Mouse (Mus musculus): Measurements from ENCODE around the gene Fcf1.
A peak's percentile ranks its signal among the peaks of the same experiment; 100 is the strongest.

The Fcf1 gene

GRCm38 (mm10) chr12:84968831-84969655 is 1.7 kb upstream of the Fcf1 start:
- DNase-seq: no peak

GRCm38 (mm10) chr12:84969656-84970427 is 855 bp upstream of the Fcf1 start:
- DNase-seq: no peak

GRCm38 (mm10) chr12:84979264-84979862 is 8.7 kb downstream of the Fcf1 start:
- no peak for DNase-seq

GRCm38 (mm10) chr12:84989456-84989855 is 18.8 kb downstream of the Fcf1 start:
- DNase-seq: no peak

- no peak for DNase-seq
Observed at GRCm38 (mm10) chr12:84995112-84995761, 24.5 kb downstream of the Fcf1 start.

GRCm38 (mm10) chr12:84996083-84996496 is 25.4 kb downstream of the Fcf1 start, which contains the start of gene Ylpm1:
TSS of gene Ylpm1 (plus strand) at chr12:84996321.
- peak; percentile 98 for DNase-seq

GRCm38 (mm10) chr12:84996501-84997398 is 26.1 kb downstream of the Fcf1 start:
- DNase-seq: peak; percentile 52

GRCm38 (mm10) chr12:84999053-84999452 is 28.4 kb downstream of the Fcf1 start:
- DNase-seq: no peak

- no peak for DNase-seq
Observed at GRCm38 (mm10) chr12:85006206-85006605, 35.5 kb downstream of the Fcf1 start.

- no peak for DNase-seq
Observed at GRCm38 (mm10) chr12:85007021-85007420, 36.3 kb downstream of the Fcf1 start.

GRCm38 (mm10) chr12:85009776-85010175 is 39.1 kb downstream of the Fcf1 start:
- DNase-seq: peak; percentile 7

- DNase-seq: no peak
Observed at GRCm38 (mm10) chr12:85010541-85010940, 39.8 kb downstream of the Fcf1 start.

GRCm38 (mm10) chr12:85012185-85012584 is 41.5 kb downstream of the Fcf1 start:
- DNase-seq: no peak

GRCm38 (mm10) chr12:85022071-85022470 is 51.4 kb downstream of the Fcf1 start:
- no peak for DNase-seq

GRCm38 (mm10) chr12:85032710-85033109 is 62.0 kb downstream of the Fcf1 start:
- peak; percentile 19 for DNase-seq
